14 mouse cellular contexts compared by ENCODE assay signal in the genomic region with DNA sequence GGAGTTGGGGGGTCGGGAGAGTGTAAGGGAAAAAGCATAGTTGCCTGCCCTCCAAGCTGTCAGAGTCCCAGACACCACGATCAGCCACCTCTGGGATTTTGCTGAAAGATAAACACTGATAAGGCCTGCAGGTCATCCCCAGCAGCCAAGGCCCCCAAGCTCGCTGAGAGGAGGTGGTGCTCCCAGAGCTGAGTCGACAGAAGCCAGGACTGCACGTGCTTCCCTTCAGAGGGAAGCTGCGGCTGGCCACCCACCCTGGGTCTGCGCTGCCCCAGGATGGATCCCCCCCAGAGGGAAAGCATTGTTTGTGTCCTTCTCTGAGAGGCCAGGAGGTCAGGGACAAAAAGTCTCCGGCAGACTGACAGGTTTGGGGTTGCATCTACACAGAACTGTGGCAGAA. TPM values are rescaled to one million over a fixed set of nuclear protein-coding genes. Genes with fewer than 3 reads are reported as not detected.
A peak's percentile ranks its signal among the peaks of the same experiment; 100 is the strongest.
DNase-seq lines count a peak whose midpoint lies in the region; ATAC-seq lines count a peak whose summit lies in the region.
"Had no signal": no experiment of that assay in that cellular context is flagged by ENCODE, and none has a peak within 500 bp of the region (broad histone marks: within the 10 kb centered on the region; RNA-seq: fewer than 3 reads in every experiment).

No protein-coding gene starts in this region.

- H3K9me3 ChIP-seq in hindbrain, embryonic 10.5 days = no peaks in the 10 kb centered on the region
- no peaks in the 10 kb centered on the region for H3K9me3 ChIP-seq in hindbrain, embryonic 16.5 days (ENCODE audit: control insufficient read depth, low read length)
- no peaks in the 10 kb centered on the region for H3K9me3 ChIP-seq in neural tube, embryonic 13.5 days
- H3K9me3 ChIP-seq in intestine, embryonic 16.5 days (ENCODE audit: control insufficient read depth, low read length) = no peaks in the 10 kb centered on the region

- H3K27ac ChIP-seq in hindbrain, embryonic 10.5 days = peak overlapping the region; percentile 69
- no peak overlapping the region for H3K27ac ChIP-seq in hindbrain, embryonic 16.5 days (ENCODE audit: low read depth, low read length)
- H3K27ac ChIP-seq in neural tube, embryonic 13.5 days (replicated peaks) = no peak overlapping the region
- peak overlapping the region; percentile 47 for H3K27ac ChIP-seq in intestine, embryonic 16.5 days (ENCODE audit: low read length)

- H3K36me3 ChIP-seq in hindbrain, embryonic 10.5 days = no peaks in the 10 kb centered on the region
- no peaks in the 10 kb centered on the region for H3K36me3 ChIP-seq in hindbrain, embryonic 16.5 days (ENCODE audit: control insufficient read depth, insufficient read depth, low read length)
- H3K36me3 ChIP-seq in neural tube, embryonic 13.5 days = no peaks in the 10 kb centered on the region
- H3K36me3 ChIP-seq in intestine, embryonic 16.5 days (ENCODE audit: control insufficient read depth, insufficient read depth, low read length) = no peaks in the 10 kb centered on the region

- no peak overlapping the region for H3K4me2 ChIP-seq in hindbrain, embryonic 16.5 days (ENCODE audit: low read length)
- no peak overlapping the region for H3K4me2 ChIP-seq in neural tube, embryonic 13.5 days
- H3K4me2 ChIP-seq in intestine, embryonic 16.5 days (ENCODE audit: low read depth, low read length) = no peak overlapping the region

- DNase-seq in hindbrain, embryonic 10.5 days (ENCODE audit: low spot score) = peak; percentile 23
- no peak for DNase-seq in neural tube, embryonic 10.5 days (ENCODE audit: extremely low spot score, low spot score)
- DNase-seq in testis, postnatal 10 days (ENCODE audit: low spot score) = peak; percentile 48
- DNase-seq in thymus, postnatal 10 days (ENCODE audit: low spot score in 2 of 2) = no peak
- DNase-seq: right cerebral cortex, adult 18-20 months had no signal

- 4% methylated on average over 8 of the region's 8 CpGs for whole genome bisulfite sequencing in hindbrain, embryonic 10.5 days
- 22% methylated on average over 8 of the region's 8 CpGs for WGBS in hindbrain, embryonic 16.5 days
- 24% methylated on average over 8 of the region's 8 CpGs for WGBS in neural tube, embryonic 13.5 days
- 26% methylated on average over 8 of the region's 8 CpGs for WGBS in intestine, embryonic 16.5 days

- H3K4me1 ChIP-seq in hindbrain, embryonic 10.5 days (replicated peaks) = peaks cover 20% of the 10 kb centered on the region
- H3K4me1 ChIP-seq in hindbrain, embryonic 16.5 days (ENCODE audit: control insufficient read depth, insufficient read depth, low read depth, low read length) = no peaks in the 10 kb centered on the region
- H3K4me1 ChIP-seq in neural tube, embryonic 13.5 days (replicated peaks) = no peaks in the 10 kb centered on the region; the same call in 1 of the 2 replicates
- H3K4me1 ChIP-seq in intestine, embryonic 16.5 days (ENCODE audit: control insufficient read depth, insufficient read depth, low read length) = peaks cover 11% of the 10 kb centered on the region

- no peak overlapping the region for H3K9ac ChIP-seq in hindbrain, embryonic 16.5 days (ENCODE audit: low read depth, low read length)
- H3K9ac ChIP-seq in neural tube, embryonic 13.5 days = 0 out of 2 replicates have a peak overlapping the region, but pooled peaks have one; percentile 17
- H3K9ac ChIP-seq in intestine, embryonic 16.5 days (ENCODE audit: low read depth, low read length) = 0 out of 2 replicates have a peak overlapping the region, but pooled peaks have one; percentile 25

- H3K27me3 ChIP-seq in hindbrain, embryonic 10.5 days (ENCODE audit: insufficient read depth, poor library complexity, severe bottlenecking) = peaks cover 18% of the 10 kb centered on the region
- no peaks in the 10 kb centered on the region for H3K27me3 ChIP-seq in hindbrain, embryonic 16.5 days (replicated peaks; ENCODE audit: control insufficient read depth, insufficient read depth, low read length)
- peaks cover 7% of the 10 kb centered on the region; the same call in 1 of the 2 replicates for H3K27me3 ChIP-seq in neural tube, embryonic 13.5 days
- no peaks in the 10 kb centered on the region for H3K27me3 ChIP-seq in intestine, embryonic 16.5 days (replicated peaks; ENCODE audit: control insufficient read depth, insufficient read depth, low read length)
- H3K27me3 ChIP-seq: Patski had no signal

- ATAC-seq in hindbrain, embryonic 16.5 days = no peak
- ATAC-seq in neural tube, embryonic 13.5 days (ENCODE audit: low read depth) = no peak
- no peak for ATAC-seq in intestine, embryonic 16.5 days
- ATAC-seq in CD4-positive, CD25-positive, alpha-beta regulatory T cell, adult 4 months = no peak
- ATAC-seq: forebrain, embryonic 14.5 days; Patski had no signal

- no peak overlapping the region for H3K4me3 ChIP-seq in hindbrain, embryonic 10.5 days
- H3K4me3 ChIP-seq in hindbrain, embryonic 16.5 days (ENCODE audit: low read length) = no peak overlapping the region
- H3K4me3 ChIP-seq in neural tube, embryonic 13.5 days = no peak overlapping the region
- H3K4me3 ChIP-seq in intestine, embryonic 16.5 days (ENCODE audit: low read length) = no peak overlapping the region

RNA-seq across cellular contexts. Expression of a gene that starts 54.0 kb away (rescaled TPM):
- not detected in 2 replicates for polyA plus RNA-seq in hindbrain, embryonic 10.5 days (2016; fragmentation: Nextera tagmentation; extraction: Ambion mirVana)
- polyA plus RNA-seq in hindbrain, embryonic 16.5 days (2015; fragmentation: Nextera tagmentation; extraction: Ambion mirVana) = not detected in 2 replicates
- polyA plus RNA-seq in neural tube, embryonic 13.5 days (2015; fragmentation: Nextera tagmentation; extraction: Ambion mirVana) = not detected in 2 replicates
- polyA plus RNA-seq in intestine, embryonic 16.5 days (2015; fragmentation: Nextera tagmentation; extraction: Ambion mirVana) = not detected in 2 replicates
- not detected for polyA plus RNA-seq in CD4-positive, CD25-positive, alpha-beta regulatory T cell, adult 4 months (2017; shearing (Covaris generic))
- polyA plus RNA-seq: forebrain, embryonic 14.5 days; heart, postnatal 0 days; kidney, embryonic 14.5 days; limb, embryonic 14.5 days; Patski had no signal

Comparison
In these comparisons a context has a peak if more than half of its experiments do, and no peak if none do; other contexts are left out.
1. H3K27ac ChIP-seq: peak in hindbrain, embryonic 10.5 days (single experiment) and intestine, embryonic 16.5 days (single experiment); none in hindbrain, embryonic 16.5 days (single experiment) and neural tube, embryonic 13.5 days (single experiment).
2. DNase-seq: peak in hindbrain, embryonic 10.5 days (single experiment) and testis, postnatal 10 days (single experiment); none in neural tube, embryonic 10.5 days (single experiment) and thymus, postnatal 10 days (0 of 2).